Mouse (Mus musculus): ENCODE measurements around the gene Exoc5. TPM values are rescaled to one million over a fixed set of nuclear protein-coding genes. Genes with fewer than 3 reads are reported as not detected.
A peak's percentile ranks its signal among the peaks of the same experiment; 100 is the strongest.

Exoc5 gene
- total and polyA plus RNA-seq, 2 experiments from 2014 or later, result 47.2 to 59.5 TPM

DNA sequence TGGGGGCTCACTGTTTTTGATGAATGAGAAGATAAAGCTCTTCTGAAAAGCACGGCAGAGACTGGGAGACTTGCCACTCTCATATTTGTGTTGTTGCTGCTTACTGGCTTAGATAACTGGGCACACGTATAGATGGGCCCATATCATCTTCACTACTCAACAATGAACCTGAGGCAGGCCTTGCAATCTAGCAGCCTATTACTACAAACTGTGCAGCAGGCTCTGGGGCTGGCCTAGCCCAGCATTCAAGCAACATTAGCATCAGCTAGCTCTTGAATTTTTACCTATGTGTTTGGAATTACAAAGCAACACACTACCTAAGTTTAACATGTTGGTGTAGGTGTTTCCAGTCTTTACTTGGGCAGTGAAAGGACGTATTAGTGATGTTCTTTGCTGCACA is 72.6 kb downstream of the Exoc5 start:
- Histone ChIP-seq H3K27ac (ENCODE audit: low read depth, low read length) (no peak overlapping the region), H3K36me3 (ENCODE audit: insufficient read depth, low read length) (no peaks in the 10 kb centered on the region), H3K9me3 (ENCODE audit: low read length) (no peaks in the 10 kb centered on the region), H3K9ac (replicated peaks; ENCODE audit: low read length, poor library complexity, severe bottlenecking) (no peak overlapping the region), H3K4me1 (ENCODE audit: insufficient read depth, low read length) (no peaks in the 10 kb centered on the region), H3K4me3 (ENCODE audit: low read depth, low read length) (no peak overlapping the region), H3K27me3 (ENCODE audit: insufficient read depth, low read length) (no peaks in the 10 kb centered on the region), H3K4me2 (ENCODE audit: low read depth, low read length, poor library complexity, severe bottlenecking) (no peak overlapping the region)
- ATAC-seq (ENCODE audit: low FRiP score), result no peak
- no peak for DNase-seq (ENCODE audit: low spot score)
- TF ChIP-seq CTCF (IDR thresholded peaks at IDR 0.05), result no peak
- 77% methylated on average over 3 of the region's 3 CpGs for WGBS

- Histone ChIP-seq H3K9ac (replicated peaks; ENCODE audit: low read length, poor library complexity, severe bottlenecking) (no peak overlapping the region), H3K27ac (ENCODE audit: low read depth, low read length) (no peak overlapping the region), H3K4me3 (ENCODE audit: low read depth, low read length) (no peak overlapping the region), H3K27me3 (ENCODE audit: insufficient read depth, low read length) (no peaks in the 10 kb centered on the region), H3K36me3 (ENCODE audit: insufficient read depth, low read length) (no peaks in the 10 kb centered on the region), H3K4me2 (ENCODE audit: low read depth, low read length, poor library complexity, severe bottlenecking) (no peak overlapping the region), H3K9me3 (ENCODE audit: low read length) (no peaks in the 10 kb centered on the region), H3K4me1 (ENCODE audit: insufficient read depth, low read length) (no peaks in the 10 kb centered on the region)
- WGBS, result 18% methylated on average over 3 of the region's 3 CpGs
- no peak for TF ChIP-seq CTCF (IDR thresholded peaks at IDR 0.05)
- no peak for ATAC-seq (ENCODE audit: low FRiP score)
- no peak for DNase-seq (ENCODE audit: low spot score)
Observed at GRCm38 (mm10) chr14:48992070-48992580, 74.3 kb downstream of the Exoc5 start.

DNA sequence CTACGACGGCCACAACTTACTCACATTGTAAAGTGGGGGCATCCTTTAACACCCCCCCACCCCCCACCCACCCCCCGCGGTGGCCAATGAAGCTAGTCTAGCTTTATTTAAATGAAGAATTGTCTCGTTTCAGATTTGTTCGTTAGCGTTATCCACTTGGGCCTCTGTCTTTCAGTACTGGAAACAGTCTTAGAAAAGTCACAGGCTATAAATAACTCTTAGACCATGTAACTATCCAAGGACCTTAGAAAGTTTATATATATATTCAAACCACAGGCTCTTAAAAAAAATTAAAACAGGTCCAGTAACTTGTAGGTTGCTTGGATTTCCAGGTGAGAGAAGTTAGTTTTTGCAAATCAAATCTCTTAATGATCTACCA is 75.3 kb downstream of the Exoc5 start:
- Histone ChIP-seq H3K4me2 (ENCODE audit: low read depth, low read length, poor library complexity, severe bottlenecking) (peak overlapping the region; percentile 43), H3K27ac (ENCODE audit: low read depth, low read length) (no peak overlapping the region; the same call in 1 of the 2 replicates), H3K36me3 (ENCODE audit: insufficient read depth, low read length) (no peaks in the 10 kb centered on the region), H3K9me3 (ENCODE audit: low read length) (no peaks in the 10 kb centered on the region), H3K4me3 (ENCODE audit: low read depth, low read length) (peak overlapping the region; percentile 18; the same call in 1 of the 2 replicates), H3K4me1 (ENCODE audit: insufficient read depth, low read length) (no peaks in the 10 kb centered on the region), H3K27me3 (ENCODE audit: insufficient read depth, low read length) (no peaks in the 10 kb centered on the region), H3K9ac (replicated peaks; ENCODE audit: low read length, poor library complexity, severe bottlenecking) (no peak overlapping the region)
- under 1% methylated on average over 7 of the region's 7 CpGs for WGBS
- TF ChIP-seq CTCF (IDR thresholded peaks at IDR 0.05), result no peak
- no peak for DNase-seq (ENCODE audit: low spot score)
- no peak for ATAC-seq (ENCODE audit: low FRiP score)

DNA sequence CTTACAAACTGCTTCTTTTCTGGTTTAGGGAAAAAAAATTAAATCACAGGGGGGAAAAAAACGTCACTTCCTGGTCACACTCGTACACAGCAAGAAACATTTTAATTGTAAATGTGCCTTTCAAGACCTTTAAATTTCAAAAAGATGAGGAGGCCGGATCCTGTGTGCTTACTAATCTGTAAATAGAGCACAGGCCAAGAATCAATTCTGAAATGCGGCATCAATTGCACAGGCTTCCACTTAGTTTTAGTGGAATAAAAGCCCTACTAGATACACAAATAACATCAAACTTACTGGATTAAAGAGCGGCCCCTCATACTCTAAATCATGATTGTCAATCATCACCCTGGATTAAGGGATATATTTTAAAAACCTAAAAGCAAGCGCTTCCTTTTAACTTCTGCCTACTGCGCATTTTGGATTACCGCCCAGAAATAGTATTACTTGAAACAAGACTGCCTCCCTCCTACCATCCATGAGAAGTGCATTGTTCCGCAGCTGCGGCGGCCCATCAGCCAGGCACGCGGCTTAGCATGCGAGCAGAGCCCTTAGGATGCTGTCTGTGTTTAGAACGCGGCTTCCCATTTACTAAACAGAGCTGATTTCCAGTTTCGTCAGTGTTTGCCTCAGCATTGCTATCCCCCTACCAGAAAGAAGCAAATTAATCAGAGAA is 75.8 kb downstream of the Exoc5 start:
- Histone ChIP-seq H3K4me3 (ENCODE audit: low read depth, low read length) (peak overlapping the region; percentile 18; the same call in 1 of the 2 replicates), H3K4me1 (ENCODE audit: insufficient read depth, low read length) (no peaks in the 10 kb centered on the region), H3K4me2 (ENCODE audit: low read depth, low read length, poor library complexity, severe bottlenecking) (peak overlapping the region; percentile 43), H3K36me3 (ENCODE audit: insufficient read depth, low read length) (no peaks in the 10 kb centered on the region), H3K27me3 (ENCODE audit: insufficient read depth, low read length) (no peaks in the 10 kb centered on the region), H3K27ac (ENCODE audit: low read depth, low read length) (no peak overlapping the region; the same call in 1 of the 2 replicates), H3K9ac (replicated peaks; ENCODE audit: low read length, poor library complexity, severe bottlenecking) (no peak overlapping the region), H3K9me3 (ENCODE audit: low read length) (no peaks in the 10 kb centered on the region)
- peak; percentile 80 for TF ChIP-seq CTCF (IDR thresholded peaks at IDR 0.05)
- 3% methylated on average over 17 of the region's 17 CpGs for WGBS
- peak; percentile 90 for ATAC-seq (ENCODE audit: low FRiP score)
- DNase-seq (ENCODE audit: low spot score), result peak; percentile 94

- Histone ChIP-seq H3K9me3 (ENCODE audit: low read length) (no peaks in the 10 kb centered on the region), H3K36me3 (ENCODE audit: insufficient read depth, low read length) (no peaks in the 10 kb centered on the region), H3K27ac (ENCODE audit: low read depth, low read length) (no peak overlapping the region), H3K4me2 (ENCODE audit: low read depth, low read length, poor library complexity, severe bottlenecking) (no peak overlapping the region), H3K4me3 (ENCODE audit: low read depth, low read length) (0 out of 2 replicates have a peak overlapping the region, but pooled peaks have one; percentile 18), H3K9ac (replicated peaks; ENCODE audit: low read length, poor library complexity, severe bottlenecking) (no peak overlapping the region), H3K27me3 (ENCODE audit: insufficient read depth, low read length) (no peaks in the 10 kb centered on the region), H3K4me1 (ENCODE audit: insufficient read depth, low read length) (no peaks in the 10 kb centered on the region)
- 39% methylated on average over 8 of the region's 8 CpGs for WGBS
- ATAC-seq (ENCODE audit: low FRiP score) (no peak), DNase-seq (ENCODE audit: low spot score) (no peak)
- no peak for TF ChIP-seq CTCF (IDR thresholded peaks at IDR 0.05)
Observed at GRCm38 (mm10) chr14:48989831-48990230, 76.6 kb downstream of the Exoc5 start.

GRCm38 (mm10) chr14:48986231-48986630 is 80.2 kb downstream of the Exoc5 start:
- no peaks in the 10 kb centered on the region for H3K4me1 ChIP-seq (ENCODE audit: insufficient read depth, low read length)
- no peak overlapping the region for H3K4me2 ChIP-seq (ENCODE audit: low read depth, low read length, poor library complexity, severe bottlenecking)
- ATAC-seq (ENCODE audit: low FRiP score) (no peak), DNase-seq (ENCODE audit: low spot score) (no peak)
- H3K27me3 ChIP-seq (ENCODE audit: insufficient read depth, low read length), result no peaks in the 10 kb centered on the region
- no peaks in the 10 kb centered on the region for H3K36me3 ChIP-seq (ENCODE audit: insufficient read depth, low read length)
- WGBS, result 53% methylated on average over 8 of the region's 8 CpGs
- no peak for TF ChIP-seq CTCF (IDR thresholded peaks at IDR 0.05)
- H3K27ac ChIP-seq (ENCODE audit: low read depth, low read length), result no peak overlapping the region
- H3K9me3 ChIP-seq (ENCODE audit: low read length), result no peaks in the 10 kb centered on the region
- no peak overlapping the region for H3K4me3 ChIP-seq (ENCODE audit: low read depth, low read length)
- H3K9ac ChIP-seq (replicated peaks; ENCODE audit: low read length, poor library complexity, severe bottlenecking), result no peak overlapping the region

Data from midbrain, postnatal 0 days (tissue).